Mouse (Mus musculus) kidney, postnatal 0 days (tissue): ENCODE data around the gene Syce1l. TPM values are rescaled to one million over a fixed set of nuclear protein-coding genes. Genes with fewer than 3 reads are reported as not detected.

ENCODE experiments used
- ATAC-seq: fragments of 200-750 bp; cut with Nextera tagmentation; replicated peaks from 2 replicates; pipeline ENCODE4 v1.8.0; 2017; ENCODE audit warnings: low read depth, moderate number of reproducible peaks, moderate TSS enrichment, moderate library complexity; ENCODE audit not compliant: low FRiP score
- DNase-seq: peaks from one replicate; pipeline ENCODE4 v3.0.0-alpha.2; 2016; ENCODE audit warnings: low spot score
- H3K27ac ChIP-seq: fragments of 300-500 bp; sonication (generic); 2 replicates; pipeline ENCODE4 v1.5.1; 2014; ENCODE audit warnings: mild to moderate bottlenecking
- H3K27me3 ChIP-seq: fragments of 300-500 bp; sonication (generic); 2 replicates; pipeline ENCODE4 v1.6.1; 2014; ENCODE audit warnings: low read length, mixed read lengths; ENCODE audit not compliant: insufficient read depth
- H3K36me3 ChIP-seq: fragments of 300-500 bp; sonication (generic); 2 replicates; pipeline ENCODE4 v1.6.1; 2014; ENCODE audit warnings: low read length, mixed read lengths; ENCODE audit not compliant: insufficient read depth
- H3K4me1 ChIP-seq: fragments of 300-500 bp; sonication (generic); replicated peaks from 2 replicates; pipeline ENCODE4 v1.6.1; 2014; ENCODE audit warnings: antibody characterized with exemption, low read length, mixed read lengths; ENCODE audit not compliant: insufficient read depth
- H3K4me2 ChIP-seq: fragments of 300-500 bp; sonication (generic); 2 replicates; pipeline ENCODE4 v1.6.1; 2014; ENCODE audit warnings: mild to moderate bottlenecking, low read length, moderate library complexity, mixed read lengths
- H3K4me3 ChIP-seq: fragments of 300-500 bp; sonication (generic); replicated peaks from 2 replicates; pipeline ENCODE4 v1.5.1; 2014; ENCODE audit warnings: low read depth, low read length
- H3K9ac ChIP-seq: fragments of 300-500 bp; sonication (generic); 2 replicates; pipeline ENCODE4 v1.6.1; 2014; ENCODE audit warnings: low read depth, low read length
- H3K9me3 ChIP-seq: fragments of 300-500 bp; sonication (generic); replicated peaks from 2 replicates; pipeline ENCODE4 v1.6.1; 2016; ENCODE audit warnings: low read length, inconsistent platforms, mixed read lengths
- CTCF ChIP-seq: IDR thresholded peaks from 2 replicates; pipeline ENCODE4 v1.5.1; 2016; ENCODE audit warnings: antibody characterized with exemption, low read depth, mild to moderate bottlenecking, moderate library complexity
- whole genome bisulfite sequencing: fragments of 180-500 bp; shearing (Covaris S2); extraction: QIAGEN DNeasy Blood & Tissue Kit; methylation state at CpG from one replicate; pipeline ENCODE4 v1.1.7; 2014; 5-methylcytosine and 5-hydroxymethylcytosine counted together
- polyA plus RNA-seq: library from polyadenylated mRNA; unstranded; fragments of >200 nt; fragmentation: Nextera tagmentation; extraction: Ambion mirVana; gene quantifications from 2 replicates; pipeline ENCODE4 v1.2.1, GENCODE M21; 2015

The Syce1l gene
- polyA plus RNA-seq, 1 experiment from 2014 or later = not detected

DNA sequence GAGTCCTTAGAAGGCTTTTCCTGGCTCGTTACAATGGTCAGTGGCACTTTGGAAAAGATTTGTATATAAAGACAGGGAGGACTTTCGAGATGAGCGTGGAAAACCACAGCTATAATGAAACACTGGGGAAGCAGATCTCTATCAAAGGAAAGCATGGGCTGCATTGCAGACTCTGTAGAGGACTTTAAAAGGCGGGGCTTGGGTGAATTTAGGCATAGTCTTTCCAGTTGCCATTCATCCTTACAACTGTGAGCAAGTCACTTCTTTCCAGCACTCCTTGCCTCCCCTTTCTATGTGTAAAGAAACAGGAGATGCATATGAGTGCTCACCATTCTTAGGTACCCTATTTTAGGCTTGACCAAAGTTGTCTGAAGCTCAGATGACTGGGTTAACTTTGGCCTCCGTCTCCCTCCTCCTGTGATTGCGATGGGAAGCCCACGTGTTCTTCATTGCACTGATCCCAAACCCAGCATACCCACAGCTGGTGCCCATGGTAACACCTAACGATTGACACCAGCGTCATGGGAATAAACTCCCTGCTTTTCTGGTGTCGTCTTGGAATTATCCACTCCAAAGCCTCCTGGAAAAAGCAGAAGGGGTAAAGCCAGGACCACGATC lies 13.8 kb downstream of the Syce1l start:
- 86% methylated on average over 11 of the region's 11 CpGs for WGBS
- no peaks in the 10 kb centered on the region for H3K9me3 ChIP-seq
- no peak overlapping the region for H3K4me3 ChIP-seq
- ATAC-seq (no peak), DNase-seq (no peak)
- no peak overlapping the region for H3K9ac ChIP-seq
- no peak overlapping the region for H3K4me2 ChIP-seq
- no peaks in the 10 kb centered on the region for H3K36me3 ChIP-seq
- H3K27ac ChIP-seq = no peak overlapping the region
- TF ChIP-seq CTCF = no peak
- no peaks in the 10 kb centered on the region for H3K4me1 ChIP-seq
- H3K27me3 ChIP-seq = no peaks in the 10 kb centered on the region

DNA sequence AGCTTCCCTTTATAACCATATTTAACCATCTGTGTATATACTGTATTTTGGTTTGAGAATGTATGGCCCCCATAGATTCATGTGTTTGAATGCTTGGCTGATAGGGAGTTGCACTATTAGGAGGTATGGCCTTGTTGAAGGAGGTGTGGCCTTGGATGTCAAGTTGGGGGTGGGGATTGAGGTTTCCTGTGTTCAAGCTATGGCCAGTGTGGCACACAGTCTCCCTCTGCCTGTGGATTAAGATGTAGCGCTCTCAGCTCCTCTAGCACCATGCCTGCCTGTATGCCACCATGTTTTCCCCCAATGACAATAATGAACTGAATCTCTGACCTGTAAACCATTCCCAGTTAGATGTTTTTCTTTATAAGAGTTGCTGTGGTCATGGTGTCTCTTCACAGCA lies 17.1 kb downstream of the Syce1l start:
- H3K9ac ChIP-seq = no peak overlapping the region
- no peak overlapping the region for H3K4me3 ChIP-seq
- H3K9me3 ChIP-seq = no peaks in the 10 kb centered on the region
- H3K4me1 ChIP-seq = no peaks in the 10 kb centered on the region
- DNase-seq (no peak), ATAC-seq (no peak)
- TF ChIP-seq CTCF = no peak
- H3K36me3 ChIP-seq = no peaks in the 10 kb centered on the region
- 100% methylated on average over 1 of the region's 1 CpGs for WGBS
- H3K4me2 ChIP-seq = no peak overlapping the region
- H3K27ac ChIP-seq = no peak overlapping the region
- no peaks in the 10 kb centered on the region for H3K27me3 ChIP-seq

DNA sequence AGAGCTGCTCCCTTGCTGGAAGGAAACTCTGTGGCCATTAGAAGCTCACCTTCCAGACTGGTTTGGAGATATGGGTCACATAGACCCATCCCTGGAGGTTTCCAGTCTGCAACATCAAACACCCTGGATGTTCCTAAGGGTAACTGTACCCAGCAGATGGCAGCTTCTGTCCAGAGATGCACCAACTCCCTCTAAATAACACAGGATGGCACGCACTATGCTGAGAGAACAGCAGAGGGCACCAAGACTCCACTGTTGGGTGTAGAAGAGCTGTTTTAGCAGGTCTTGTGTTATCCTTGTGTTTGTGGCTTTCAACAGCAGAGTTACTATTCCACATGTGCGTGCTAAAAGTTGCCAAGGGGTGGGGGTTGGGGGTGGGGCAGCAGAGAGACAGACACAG lies 21.5 kb downstream of the Syce1l start:
- WGBS = 4% methylated on average over 2 of the region's 2 CpGs
- no peak overlapping the region for H3K4me3 ChIP-seq
- peak; percentile 99 for TF ChIP-seq CTCF
- no peaks in the 10 kb centered on the region for H3K36me3 ChIP-seq
- H3K9ac ChIP-seq = no peak overlapping the region
- H3K4me2 ChIP-seq = no peak overlapping the region
- H3K27me3 ChIP-seq = no peaks in the 10 kb centered on the region
- ATAC-seq (peak; percentile 70), DNase-seq (peak; percentile 94)
- H3K9me3 ChIP-seq = no peaks in the 10 kb centered on the region
- no peak overlapping the region for H3K27ac ChIP-seq
- H3K4me1 ChIP-seq = no peaks in the 10 kb centered on the region

DNA sequence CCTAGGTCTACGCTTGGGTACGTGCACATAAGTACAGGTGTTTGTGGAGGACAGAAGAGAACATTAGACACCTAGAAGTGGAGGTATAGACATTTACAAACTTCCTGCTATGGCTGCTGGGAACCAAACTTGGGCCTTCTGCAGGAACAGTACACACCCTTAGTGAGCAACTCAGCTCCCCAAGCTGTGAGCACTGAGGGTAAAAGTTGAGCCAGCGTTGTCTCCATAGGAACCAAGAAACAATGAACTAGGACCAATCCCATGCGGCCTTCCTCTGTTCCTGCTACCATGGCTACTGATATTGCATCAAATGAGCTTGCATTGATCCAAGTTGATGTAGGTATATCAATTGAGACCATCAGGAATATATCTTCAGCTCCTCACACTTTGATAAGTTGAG lies 22.0 kb downstream of the Syce1l start:
- H3K9ac ChIP-seq = no peak overlapping the region
- H3K9me3 ChIP-seq = no peaks in the 10 kb centered on the region
- DNase-seq (no peak), ATAC-seq (no peak)
- no peak overlapping the region for H3K4me3 ChIP-seq
- no peaks in the 10 kb centered on the region for H3K36me3 ChIP-seq
- H3K27ac ChIP-seq = no peak overlapping the region
- no peak overlapping the region for H3K4me2 ChIP-seq
- no peak for TF ChIP-seq CTCF
- 71% methylated on average over 4 of the region's 4 CpGs for WGBS
- no peaks in the 10 kb centered on the region for H3K4me1 ChIP-seq
- no peaks in the 10 kb centered on the region for H3K27me3 ChIP-seq

DNA sequence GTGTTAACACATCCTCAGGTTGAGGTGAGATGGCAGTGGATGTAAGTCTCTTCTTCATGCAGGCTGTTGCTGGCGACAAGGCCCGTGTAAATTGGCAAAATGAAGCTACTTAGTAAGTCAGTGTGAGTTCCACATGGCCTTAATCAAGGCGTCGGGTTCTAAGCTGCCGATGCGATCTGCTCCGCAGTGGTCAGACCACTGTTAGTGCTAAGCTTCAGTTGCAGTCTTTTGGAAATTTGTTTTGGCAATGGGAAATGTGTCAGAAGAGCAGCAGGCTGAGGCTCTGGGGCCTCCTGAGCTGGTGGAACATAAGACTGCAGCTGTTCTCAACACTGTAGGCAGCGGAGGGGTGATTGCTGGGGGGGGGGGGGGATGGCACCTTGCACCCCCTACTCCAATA lies 22.9 kb downstream of the Syce1l start:
- Histone ChIP-seq H3K27me3 (no peaks in the 10 kb centered on the region), H3K9me3 (no peaks in the 10 kb centered on the region), H3K27ac (no peak overlapping the region), H3K36me3 (no peaks in the 10 kb centered on the region), H3K4me3 (no peak overlapping the region), H3K4me1 (no peaks in the 10 kb centered on the region), H3K9ac (no peak overlapping the region), H3K4me2 (no peak overlapping the region)
- ATAC-seq (no peak), DNase-seq (no peak)
- no peak for TF ChIP-seq CTCF
- WGBS = 58% methylated on average over 8 of the region's 8 CpGs

DNA sequence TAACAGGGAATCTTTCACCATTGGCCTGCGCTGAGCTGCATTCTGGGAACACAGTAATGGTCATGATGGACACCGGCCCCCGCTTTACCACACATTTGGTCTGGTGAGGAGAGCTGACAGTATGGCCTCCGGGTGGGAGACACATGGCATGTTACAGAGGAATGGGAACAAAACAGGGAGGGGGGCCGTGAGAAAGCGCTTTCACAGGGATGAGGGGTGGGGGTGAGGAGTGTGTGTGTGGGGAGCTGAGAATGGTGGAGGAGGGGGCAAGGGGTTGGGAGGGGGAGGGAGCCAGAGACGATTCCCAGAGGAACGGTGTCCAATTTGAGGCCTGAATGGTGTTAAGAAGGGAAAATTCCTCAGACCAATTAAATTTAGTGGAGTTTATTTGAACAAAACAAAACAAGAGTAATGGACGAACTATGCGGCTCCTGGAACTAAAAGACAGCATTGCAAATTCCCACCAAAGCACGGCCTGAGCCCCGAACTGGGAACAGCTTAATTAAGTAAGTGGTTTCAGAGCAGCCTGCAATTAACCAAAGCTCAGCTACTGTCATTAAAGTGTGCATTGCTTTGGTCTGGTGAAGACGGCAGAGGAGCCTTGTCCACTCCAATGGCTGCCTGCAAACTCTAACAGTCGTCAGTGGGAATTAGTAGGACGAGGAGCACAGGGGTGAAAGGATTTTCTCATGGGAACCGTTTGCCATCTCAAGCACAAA lies 23.9 kb downstream of the Syce1l start:
- TF ChIP-seq CTCF = no peak
- no peak for DNase-seq
- 0 out of 2 replicates have a peak, but pooled peaks have one; percentile 18 for ATAC-seq
- no peak overlapping the region for H3K4me3 ChIP-seq
- no peaks in the 10 kb centered on the region for H3K4me1 ChIP-seq
- WGBS = 41% methylated on average over 16 of the region's 16 CpGs
- H3K27ac ChIP-seq = no peak overlapping the region
- no peak overlapping the region for H3K9ac ChIP-seq
- no peaks in the 10 kb centered on the region for H3K36me3 ChIP-seq
- H3K4me2 ChIP-seq = no peak overlapping the region
- no peaks in the 10 kb centered on the region for H3K27me3 ChIP-seq
- no peaks in the 10 kb centered on the region for H3K9me3 ChIP-seq
